Mouse (Mus musculus) liver, adult 2 months (tissue): Measurements from ENCODE around the gene Cox17.

Experiments
- CTCF ChIP-seq: fragments of 200-500 bp; IDR thresholded peaks from 2 replicates; pipeline ENCODE4 v1.5.1; 2011; ENCODE audit warnings: low read depth, low read length, control low read depth
- POLR2A ChIP-seq: fragments of 200-500 bp; IDR thresholded peaks from 2 replicates; pipeline ENCODE4 v1.6.1; 2011; ENCODE audit warnings: low read length, control low read depth; ENCODE audit not compliant: insufficient read depth; ENCODE audit errors: extremely low read depth

DNA sequence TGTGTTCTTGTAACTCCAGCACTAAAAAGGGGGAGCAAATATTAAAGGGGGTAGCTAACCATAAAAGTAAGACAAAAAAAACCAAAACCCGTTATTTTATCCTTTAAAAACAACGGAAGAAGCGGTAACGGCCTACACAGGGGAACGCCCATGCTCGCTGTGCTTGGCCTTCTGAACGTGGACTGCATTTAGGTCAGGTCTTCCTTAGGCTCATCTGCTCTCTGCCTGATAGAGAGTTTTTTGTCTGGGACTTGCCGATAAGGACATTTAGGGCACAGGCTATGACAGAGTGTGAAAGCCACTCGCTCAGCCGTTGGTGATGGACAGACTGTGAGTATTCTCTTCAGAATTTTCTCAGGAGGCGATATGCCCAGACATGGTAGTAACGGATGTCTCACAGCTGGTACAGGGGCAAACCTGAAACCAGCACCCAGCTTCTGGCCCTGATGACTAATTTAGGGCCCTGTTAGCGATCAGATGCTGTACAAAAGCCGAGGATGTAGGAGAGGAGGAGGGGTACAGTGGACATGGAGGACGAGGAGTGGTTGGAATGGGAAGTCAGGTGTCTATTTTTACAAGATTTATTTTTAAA lies 25.0 kb downstream of the Cox17 start:
- no peak for TF ChIP-seq CTCF
- TF ChIP-seq POLR2A: no peak
